Mouse (Mus musculus) limb, embryonic 14.5 days (tissue): Measurements from ENCODE around the gene Pnpla2. TPM values are rescaled to one million over a fixed set of nuclear protein-coding genes. Genes with fewer than 3 reads are reported as not detected.

Source experiments
- ATAC-seq: fragments of 200-750 bp; cut with Nextera tagmentation; 2 replicates; pipeline ENCODE4 v1.8.0; 2017; ENCODE audit warnings: low read depth, moderate number of reproducible peaks, moderate TSS enrichment; ENCODE audit not compliant: low FRiP score
- DNase-seq: peaks from one replicate; pipeline ENCODE4 v3.0.0-alpha.2; 2015; ENCODE audit warnings: low spot score
- H3K27ac ChIP-seq: fragments of 300-500 bp; sonication (generic); replicated peaks from 2 replicates; pipeline ENCODE4 v1.5.1; 2014; ENCODE audit warnings: low read depth, mild to moderate bottlenecking, low read length, moderate library complexity, mixed read lengths
- H3K27me3 ChIP-seq: fragments of 300-500 bp; sonication (generic); 2 replicates; pipeline ENCODE4 v1.6.1; 2014; ENCODE audit warnings: low read length, mixed read lengths; ENCODE audit not compliant: control insufficient read depth, insufficient read depth
- H3K36me3 ChIP-seq: fragments of 300-500 bp; sonication (generic); 2 replicates; pipeline ENCODE4 v1.6.1; 2014; ENCODE audit warnings: mild to moderate bottlenecking, low read length, moderate library complexity, mixed read lengths; ENCODE audit not compliant: control insufficient read depth, insufficient read depth
- H3K4me1 ChIP-seq: fragments of 300-500 bp; sonication (generic); 2 replicates; pipeline ENCODE4 v1.6.1; 2014; ENCODE audit warnings: antibody characterized with exemption, low read length, mixed read lengths; ENCODE audit not compliant: control insufficient read depth, insufficient read depth
- H3K4me2 ChIP-seq: fragments of 300-500 bp; sonication (generic); replicated peaks from 2 replicates; pipeline ENCODE4 v1.6.1; 2014; ENCODE audit warnings: low read depth, mild to moderate bottlenecking, low read length, moderate library complexity; ENCODE audit not compliant: severe bottlenecking
- H3K4me3 ChIP-seq: fragments of 300-500 bp; sonication (generic); replicated peaks from 2 replicates; pipeline ENCODE4 v1.5.1; 2014; ENCODE audit warnings: low read length
- H3K9ac ChIP-seq: fragments of 300-500 bp; sonication (generic); 2 replicates; pipeline ENCODE4 v1.6.1; 2014; ENCODE audit warnings: mild to moderate bottlenecking, low read depth, low read length, moderate library complexity; ENCODE audit not compliant: severe bottlenecking
- H3K9me3 ChIP-seq: fragments of 300-500 bp; sonication (generic); 2 replicates; pipeline ENCODE4 v1.6.1; 2016; ENCODE audit warnings: low read length; ENCODE audit not compliant: control insufficient read depth
- POLR2A ChIP-seq: fragments of 200-500 bp; IDR thresholded peaks from 2 replicates; pipeline ENCODE4 v1.8.0; 2012; ENCODE audit warnings: inconsistent platforms, mild to moderate bottlenecking, moderate library complexity, borderline replicate concordance; ENCODE audit not compliant: insufficient read depth, insufficient read length; ENCODE audit errors: extremely low read depth
- WGBS: fragments of 180-500 bp; shearing (Covaris S2); extraction: QIAGEN DNeasy Blood & Tissue Kit; methylation state at CpG from one replicate; pipeline ENCODE4 v1.1.7; 2014; 5-methylcytosine and 5-hydroxymethylcytosine counted together
- polyA plus RNA-seq, 2 experiments: library from polyadenylated mRNA; depleted of rRNA in 1 of 2; stranded (reverse) in 1 of 2; unstranded in 1 of 2; fragments of >200 nt; fragmentation: Nextera tagmentation in 1 of 2; extraction: Ambion mirVana in 1 of 2; gene quantifications; 2 replicates each; pipeline versions ENCODE4 v1.2.1 to v1.2.3; 2012 to 2014

The Pnpla2 gene
- polyA plus RNA-seq, 2 experiments, result 14.5 to 14.8 TPM

DNA sequence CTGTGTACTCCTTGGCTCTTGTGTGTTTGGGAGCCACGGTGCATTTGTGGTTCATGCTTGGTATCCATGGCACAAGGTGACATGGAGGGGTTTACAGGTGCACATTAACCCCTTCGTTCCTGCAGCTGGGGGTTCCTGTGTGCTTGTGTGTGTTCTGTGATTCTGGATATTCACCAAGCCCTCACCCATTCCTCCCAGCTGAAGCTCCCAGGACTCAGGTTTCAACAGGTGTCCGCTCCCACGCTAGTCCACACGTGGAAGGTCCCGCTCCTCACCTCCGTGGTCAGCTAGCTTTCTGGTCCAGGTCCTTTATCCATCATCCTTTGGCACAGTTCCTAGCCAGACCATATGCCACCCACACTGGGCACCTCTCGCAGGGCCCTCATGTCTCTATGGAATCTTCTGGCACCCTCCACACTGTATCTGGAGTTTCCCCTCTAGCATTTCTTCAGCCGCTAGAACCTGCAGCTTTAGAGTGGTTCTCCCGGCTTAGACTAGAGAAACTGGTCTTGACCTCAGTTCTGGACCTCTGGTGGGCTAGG is 11.7 kb downstream of the Pnpla2 start:
- H3K4me3 ChIP-seq, result peak overlapping the region; percentile 65
- peaks cover 26% of the 10 kb centered on the region for H3K36me3 ChIP-seq
- ATAC-seq (no peak), DNase-seq (no peak)
- peaks cover 35% of the 10 kb centered on the region for H3K27me3 ChIP-seq
- no peaks in the 10 kb centered on the region for H3K9me3 ChIP-seq
- peak overlapping the region; percentile 70 for H3K9ac ChIP-seq
- peak overlapping the region; percentile 84 for H3K4me2 ChIP-seq
- TF ChIP-seq POLR2A, result no peak
- 57% methylated on average over 10 of the region's 10 CpGs for WGBS
- 0 out of 2 replicates have a peak overlapping the region, but pooled peaks have one; percentile 72 for H3K27ac ChIP-seq
- peaks cover 47% of the 10 kb centered on the region for H3K4me1 ChIP-seq

DNA sequence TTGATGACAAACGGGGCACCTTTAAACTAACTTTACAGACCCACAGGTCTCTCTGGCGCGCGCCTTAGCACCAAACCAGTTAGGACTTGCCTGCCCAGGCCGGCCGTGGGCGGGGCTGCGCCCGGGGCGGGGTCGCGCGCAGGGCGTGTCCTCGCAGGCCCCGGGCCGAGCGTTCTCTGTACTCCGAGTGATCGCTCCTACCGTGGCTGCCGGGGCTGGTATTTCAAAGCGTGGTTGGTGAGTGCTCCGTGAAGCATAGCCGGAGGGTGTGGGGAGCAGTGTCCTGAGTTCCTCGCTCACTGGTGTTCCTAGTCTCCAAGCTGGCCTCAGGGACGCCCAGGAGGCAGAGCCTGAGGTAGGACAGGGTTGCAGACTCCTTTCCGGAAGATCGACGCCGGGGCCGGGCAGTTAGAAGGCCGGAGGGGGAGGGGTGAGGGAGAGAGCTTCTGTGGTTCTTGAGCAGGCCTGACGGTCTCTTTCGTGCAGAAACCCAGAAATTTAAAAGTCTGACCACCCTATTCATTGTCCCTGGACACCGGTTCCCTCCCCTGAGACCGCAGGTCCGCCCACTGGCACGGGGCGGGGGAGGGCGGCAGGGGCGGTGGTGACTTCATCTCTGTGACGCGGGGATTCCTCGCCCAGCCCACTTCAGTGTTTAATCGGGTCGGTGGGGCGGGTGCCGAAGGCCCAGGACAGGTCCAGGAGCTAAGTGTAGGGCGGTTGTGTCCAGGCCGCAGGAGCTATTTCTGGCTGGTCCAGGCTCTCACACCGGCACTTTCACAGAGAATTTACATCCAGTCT is 12.4 kb downstream of the Pnpla2 start, which contains the start of gene Cd151:
Gene Cd151, plus strand, starts transcription at position 163 of the 801 bp plus-strand sequence.
- H3K36me3 ChIP-seq, result peaks cover 32% of the 10 kb centered on the region
- no peak for TF ChIP-seq POLR2A
- H3K27ac ChIP-seq, result peak within 1 kb of the TSS; percentile 72
- WGBS, result under 1% methylated on average over 49 of the region's 52 CpGs
- peak within 1 kb of the TSS; percentile 84 for H3K4me2 ChIP-seq
- no peaks in the 10 kb centered on the region for H3K9me3 ChIP-seq
- ATAC-seq (peak; percentile 81), DNase-seq (peak; percentile 75)
- H3K4me1 ChIP-seq, result peaks cover 41% of the 10 kb centered on the region
- peak within 1 kb of the TSS; percentile 65 for H3K4me3 ChIP-seq
- peaks cover 27% of the 10 kb centered on the region for H3K27me3 ChIP-seq
- H3K9ac ChIP-seq, result peak within 1 kb of the TSS; percentile 70

DNA sequence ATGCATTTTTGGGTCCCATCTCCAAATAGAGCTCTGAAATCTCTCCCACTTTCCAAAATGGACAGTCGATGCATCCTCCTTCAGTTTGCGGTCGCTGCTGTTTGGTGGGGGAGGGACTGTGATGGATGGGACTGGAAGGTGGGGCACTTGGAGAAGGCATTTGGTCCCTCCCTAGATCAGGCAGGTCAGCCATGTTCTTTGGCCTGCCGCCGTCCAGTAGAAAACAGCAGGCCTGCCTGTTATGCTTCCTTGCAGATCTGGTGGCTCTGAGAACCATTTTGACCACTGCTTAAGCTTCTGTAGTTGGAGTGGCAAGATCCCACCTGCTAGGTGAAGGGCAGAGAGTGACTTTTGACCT is 13.1 kb downstream of the Pnpla2 start:
- peak overlapping the region; percentile 70 for H3K9ac ChIP-seq
- H3K36me3 ChIP-seq, result peaks cover 38% of the 10 kb centered on the region
- no peak for TF ChIP-seq POLR2A
- no peaks in the 10 kb centered on the region for H3K9me3 ChIP-seq
- WGBS, result 13% methylated on average over 5 of the region's 5 CpGs
- H3K27ac ChIP-seq, result peak overlapping the region; percentile 72
- peaks cover 20% of the 10 kb centered on the region for H3K27me3 ChIP-seq
- DNase-seq, result no peak
- peak overlapping the region; percentile 65 for H3K4me3 ChIP-seq
- ATAC-seq, result no peak
- H3K4me2 ChIP-seq, result peak overlapping the region; percentile 84
- peaks cover 41% of the 10 kb centered on the region for H3K4me1 ChIP-seq

DNA sequence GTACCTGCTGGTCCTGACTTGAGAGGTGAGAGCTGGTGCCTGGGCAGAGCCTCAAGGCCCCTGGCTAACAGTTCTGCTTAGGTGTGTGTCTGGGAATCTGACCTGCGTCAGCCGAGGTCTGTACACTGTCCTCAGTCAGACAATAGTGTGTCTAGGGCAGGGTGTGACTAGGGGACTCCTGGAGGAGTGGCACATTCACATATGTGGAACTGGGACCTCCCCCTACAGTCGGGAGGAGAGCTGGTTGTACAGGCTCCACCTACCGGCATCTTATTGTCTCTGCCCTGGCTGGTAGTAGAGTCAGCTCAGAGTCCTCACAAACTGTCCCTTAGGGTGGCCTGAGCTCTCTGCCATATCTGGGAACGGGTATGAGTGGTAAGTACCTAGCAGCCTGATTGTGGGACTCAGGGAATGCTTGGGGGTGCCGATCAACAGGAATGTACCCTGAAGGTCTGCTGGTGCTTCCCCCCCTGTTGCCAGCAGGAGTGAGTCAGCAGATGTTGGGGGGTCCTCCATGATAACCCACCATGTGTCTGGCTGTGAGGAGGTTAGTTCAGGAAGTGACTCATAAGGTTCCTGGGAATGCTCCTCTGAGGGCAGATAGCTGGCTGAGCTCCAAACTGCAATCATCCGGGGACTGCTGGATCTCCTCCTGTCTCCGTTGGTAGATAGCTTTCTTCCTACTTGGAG is 13.7 kb downstream of the Pnpla2 start:
- Histone ChIP-seq H3K9ac (peak overlapping the region; percentile 70), H3K27ac (peak overlapping the region; percentile 72; the same call in 1 of the 2 replicates), H3K27me3 (peaks cover 15% of the 10 kb centered on the region), H3K4me3 (peak overlapping the region; percentile 65), H3K4me2 (peak overlapping the region; percentile 84), H3K4me1 (peaks cover 44% of the 10 kb centered on the region), H3K9me3 (no peaks in the 10 kb centered on the region), H3K36me3 (peaks cover 38% of the 10 kb centered on the region)
- WGBS, result 9% methylated on average over 8 of the region's 8 CpGs
- DNase-seq (peak; percentile 81), ATAC-seq (peak; percentile 56; the same call in 1 of the 2 replicates)
- TF ChIP-seq POLR2A, result no peak

DNA sequence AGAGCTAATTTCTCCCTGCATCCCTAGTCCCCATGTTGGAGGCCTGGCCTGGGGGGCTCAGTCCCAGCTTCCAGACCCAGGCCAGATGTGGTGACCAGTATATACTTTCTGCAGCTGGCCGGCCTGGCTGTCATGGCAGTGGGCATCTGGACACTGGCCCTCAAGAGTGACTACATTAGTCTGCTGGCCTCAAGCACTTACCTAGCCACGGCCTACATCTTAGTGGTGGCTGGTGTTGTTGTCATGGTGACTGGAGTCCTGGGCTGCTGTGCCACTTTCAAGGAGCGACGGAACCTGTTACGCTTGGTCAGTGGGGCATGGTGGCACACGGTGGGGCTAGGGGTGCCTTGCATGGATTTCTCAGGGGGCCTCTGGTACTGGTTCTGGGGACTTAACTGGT is 14.4 kb downstream of the Pnpla2 start:
- Histone ChIP-seq H3K27me3 (peaks cover 8% of the 10 kb centered on the region), H3K4me2 (peak overlapping the region; percentile 84), H3K9me3 (no peaks in the 10 kb centered on the region), H3K36me3 (peaks cover 38% of the 10 kb centered on the region), H3K27ac (no peak overlapping the region), H3K9ac (peak overlapping the region; percentile 70; the same call in 1 of the 2 replicates), H3K4me3 (peak overlapping the region; percentile 65), H3K4me1 (peaks cover 51% of the 10 kb centered on the region)
- no peak for ATAC-seq
- 80% methylated on average over 6 of the region's 6 CpGs for WGBS
- no peak for DNase-seq
- TF ChIP-seq POLR2A, result no peak
